Mouse (Mus musculus): ENCODE measurements around the gene Wdr93. TPM values are rescaled to one million over a fixed set of nuclear protein-coding genes. Genes with fewer than 3 reads are reported as not detected.

Gene Wdr93
- polyA plus RNA-seq, 1 experiment, result 0.04 TPM

- Histone ChIP-seq H3K4me3 (ENCODE audit: insufficient read depth, poor library complexity, severe bottlenecking) (no peak overlapping the region), H3ac (ENCODE audit: control insufficient read depth, insufficient read length, low read depth) (no peak overlapping the region), H3K36me3 (ENCODE audit: control insufficient read depth, insufficient read depth) (no peaks in the 10 kb centered on the region), H3K79me3 (ENCODE audit: low read depth) (no peaks in the 10 kb centered on the region), H3K27me3 (ENCODE audit: control insufficient read depth, insufficient read depth, insufficient read length) (no peaks in the 10 kb centered on the region), H3K79me2 (ENCODE audit: control insufficient read depth, insufficient read depth) (no peaks in the 10 kb centered on the region)
- TF ChIP-seq MYOG (IDR thresholded peaks at IDR 0.05; ENCODE audit: control insufficient read depth, extremely low read depth, insufficient read length) (no peak), CEBPB (IDR thresholded peaks at IDR 0.05; ENCODE audit: low read depth) (no peak), USF1 (IDR thresholded peaks at IDR 0.05; ENCODE audit: low read depth) (no peak), FOSL1 (IDR thresholded peaks at IDR 0.05; ENCODE audit: insufficient read depth, low read length, poor library complexity, severe bottlenecking) (no peak), MYOD1 (IDR thresholded peaks at IDR 0.05; ENCODE audit: control insufficient read depth, insufficient read length, low read depth) (no peak), CTCF (IDR thresholded peaks at IDR 0.05; ENCODE audit: control insufficient read depth, insufficient read depth, insufficient read length) (no peak), MAX (IDR thresholded peaks at IDR 0.05) (no peak)
Measured at GRCm38 (mm10) chr7:79710831-79711230, 32.1 kb upstream of the Wdr93 start.

GRCm38 (mm10) chr7:79715187-79715981 lies 27.6 kb upstream of the Wdr93 start, which contains the start of gene Kif7:
Gene Kif7, minus strand, starts transcription at chr7:79715720.
- Histone ChIP-seq H3K79me3 (ENCODE audit: low read depth) (no peaks in the 10 kb centered on the region), H3K79me2 (ENCODE audit: control insufficient read depth, insufficient read depth) (no peaks in the 10 kb centered on the region), H3K36me3 (ENCODE audit: control insufficient read depth, insufficient read depth) (no peaks in the 10 kb centered on the region), H3K27me3 (ENCODE audit: control insufficient read depth, insufficient read depth, insufficient read length) (no peaks in the 10 kb centered on the region), H3ac (ENCODE audit: control insufficient read depth, insufficient read length, low read depth) (peak within 1 kb of the TSS; percentile 19), H3K4me3 (ENCODE audit: insufficient read depth, poor library complexity, severe bottlenecking) (peak within 1 kb of the TSS; percentile 48)
- no peak for TF ChIP-seq MYOD1 (IDR thresholded peaks at IDR 0.05; ENCODE audit: control insufficient read depth, insufficient read length, low read depth)
- no peak for TF ChIP-seq MAX (IDR thresholded peaks at IDR 0.05)
- no peak for TF ChIP-seq MYOG (IDR thresholded peaks at IDR 0.05; ENCODE audit: control insufficient read depth, extremely low read depth, insufficient read length)
- no peak for TF ChIP-seq CTCF (IDR thresholded peaks at IDR 0.05; ENCODE audit: control insufficient read depth, insufficient read depth, insufficient read length)
- TF ChIP-seq CEBPB (IDR thresholded peaks at IDR 0.05; ENCODE audit: low read depth), result no peak
- no peak for TF ChIP-seq USF1 (IDR thresholded peaks at IDR 0.05; ENCODE audit: low read depth)

GRCm38 (mm10) chr7:79721386-79721977 lies 21.5 kb upstream of the Wdr93 start:
- TF ChIP-seq CEBPB (IDR thresholded peaks at IDR 0.05; ENCODE audit: low read depth), result no peak
- TF ChIP-seq FOSL1 (IDR thresholded peaks at IDR 0.05; ENCODE audit: insufficient read depth, low read length, poor library complexity, severe bottlenecking), result no peak
- Histone ChIP-seq H3K79me2 (ENCODE audit: control insufficient read depth, insufficient read depth) (no peaks in the 10 kb centered on the region), H3K79me3 (ENCODE audit: low read depth) (no peaks in the 10 kb centered on the region), H3K36me3 (ENCODE audit: control insufficient read depth, insufficient read depth) (no peaks in the 10 kb centered on the region), H3K4me3 (ENCODE audit: insufficient read depth, poor library complexity, severe bottlenecking) (no peak overlapping the region), H3K27me3 (ENCODE audit: control insufficient read depth, insufficient read depth, insufficient read length) (peaks cover 14% of the 10 kb centered on the region), H3ac (ENCODE audit: control insufficient read depth, insufficient read length, low read depth) (no peak overlapping the region)

GRCm38 (mm10) chr7:79727091-79727490 lies 15.9 kb upstream of the Wdr93 start:
- H3K4me3 ChIP-seq (ENCODE audit: insufficient read depth, poor library complexity, severe bottlenecking), result no peak overlapping the region
- H3K79me2 ChIP-seq (ENCODE audit: control insufficient read depth, insufficient read depth), result no peaks in the 10 kb centered on the region
- H3K79me3 ChIP-seq (ENCODE audit: low read depth), result no peaks in the 10 kb centered on the region
- peaks cover 19% of the 10 kb centered on the region for H3K27me3 ChIP-seq (ENCODE audit: control insufficient read depth, insufficient read depth, insufficient read length)
- no peaks in the 10 kb centered on the region for H3K36me3 ChIP-seq (ENCODE audit: control insufficient read depth, insufficient read depth)
- TF ChIP-seq CTCF (IDR thresholded peaks at IDR 0.05; ENCODE audit: control insufficient read depth, insufficient read depth, insufficient read length), result peak; percentile 82
- no peak for TF ChIP-seq USF1 (IDR thresholded peaks at IDR 0.05; ENCODE audit: low read depth)
- no peak overlapping the region for H3ac ChIP-seq (ENCODE audit: control insufficient read depth, insufficient read length, low read depth)

- Histone ChIP-seq H3K4me3 (ENCODE audit: insufficient read depth, poor library complexity, severe bottlenecking) (no peak overlapping the region), H3ac (ENCODE audit: control insufficient read depth, insufficient read length, low read depth) (no peak overlapping the region), H3K79me2 (ENCODE audit: control insufficient read depth, insufficient read depth) (no peaks in the 10 kb centered on the region), H3K79me3 (ENCODE audit: low read depth) (no peaks in the 10 kb centered on the region), H3K36me3 (ENCODE audit: control insufficient read depth, insufficient read depth) (no peaks in the 10 kb centered on the region), H3K27me3 (ENCODE audit: control insufficient read depth, insufficient read depth, insufficient read length) (peaks cover 14% of the 10 kb centered on the region)
- TF ChIP-seq MYOD1 (IDR thresholded peaks at IDR 0.05; ENCODE audit: control insufficient read depth, insufficient read length, low read depth) (no peak), FOSL1 (IDR thresholded peaks at IDR 0.05; ENCODE audit: insufficient read depth, low read length, poor library complexity, severe bottlenecking) (no peak), CTCF (IDR thresholded peaks at IDR 0.05; ENCODE audit: control insufficient read depth, insufficient read depth, insufficient read length) (peak; percentile 66)
Measured at GRCm38 (mm10) chr7:79728219-79728618, 14.7 kb upstream of the Wdr93 start.

- H3K4me3 ChIP-seq (ENCODE audit: insufficient read depth, poor library complexity, severe bottlenecking), result no peak overlapping the region
- H3K79me2 ChIP-seq (ENCODE audit: control insufficient read depth, insufficient read depth), result no peaks in the 10 kb centered on the region
- H3K79me3 ChIP-seq (ENCODE audit: low read depth), result no peaks in the 10 kb centered on the region
- no peaks in the 10 kb centered on the region for H3K36me3 ChIP-seq (ENCODE audit: control insufficient read depth, insufficient read depth)
- no peak for TF ChIP-seq FOSL1 (IDR thresholded peaks at IDR 0.05; ENCODE audit: insufficient read depth, low read length, poor library complexity, severe bottlenecking)
- TF ChIP-seq MYOD1 (IDR thresholded peaks at IDR 0.05; ENCODE audit: control insufficient read depth, insufficient read length, low read depth), result no peak
- peak; percentile 71 for TF ChIP-seq CTCF (IDR thresholded peaks at IDR 0.05; ENCODE audit: control insufficient read depth, insufficient read depth, insufficient read length)
- H3K27me3 ChIP-seq (ENCODE audit: control insufficient read depth, insufficient read depth, insufficient read length), result peaks cover 14% of the 10 kb centered on the region
- H3ac ChIP-seq (ENCODE audit: control insufficient read depth, insufficient read length, low read depth), result no peak overlapping the region
Measured at GRCm38 (mm10) chr7:79729169-79729568, 13.8 kb upstream of the Wdr93 start.
